Mouse (Mus musculus): Measurements from ENCODE around the gene D630045J12Rik.

The D630045J12Rik gene

GRCm38 (mm10) chr6:38083204-38083603, 170.6 kb downstream of the D630045J12Rik start:
- DNase-seq = no peak

- no peak for DNase-seq
Observed at GRCm38 (mm10) chr6:38081727-38082341, 172.0 kb downstream of the D630045J12Rik start.

- no peak for DNase-seq
Observed at GRCm38 (mm10) chr6:38080364-38080763, 173.4 kb downstream of the D630045J12Rik start.

- no peak for DNase-seq
Observed at GRCm38 (mm10) chr6:38073592-38073991, 180.2 kb downstream of the D630045J12Rik start.

All from cerebellum, postnatal 36 days (tissue).